Mouse (Mus musculus) MEL (cell line): ENCODE data around the gene Gm3448. TPM values are rescaled to one million over a fixed set of nuclear protein-coding genes. Genes with fewer than 3 reads are reported as not detected.

Source experiments
- polyA plus RNA-seq, 2 experiments: library from polyadenylated mRNA; stranded (reverse) in 1 of 2; unstranded in 1 of 2; fragments of >175 nt in 1 of 2; fragments of >200 nt in 1 of 2; gene quantifications; 2 replicates each; pipeline versions ENCODE4 v1.2.1 to v1.2.4; 2012; ENCODE audit warnings: low replicate concordance in 2 of 2, low read depth in 1 of 2; ENCODE audit not compliant: insufficient read length in 2 of 2, insufficient read depth in 1 of 2, missing spikeins in 1 of 2
- total RNA-seq: library from RNA; depleted of rRNA; stranded (reverse); fragments of 300-350 nt; gene quantifications from 2 replicates; pipeline ENCODE4 v1.2.3, GENCODE M21; 2012; rRNA removed

The Gm3448 gene
- total and polyA plus RNA-seq, 3 experiments: 1.8 to 8.1 TPM; not detected in 1

Other genes starting within 250 kb of the Gm3448 start
- 0.10 and 0.69 TPM in 2 replicates for gene Wdr27, start 98.4 kb downstream of the Gm3448 start, total RNA-seq
- 1 to 10 TPM in 1 of 2 experiments, not detected in 1; 1.4 TPM for gene Wdr27, start 98.4 kb downstream of the Gm3448 start, polyA plus RNA-seq
- gene 1600012H06Rik, start 98.4 kb downstream of the Gm3448 start, total RNA-seq: 3.8 and 5.0 TPM in 2 replicates
- 1 to 10 TPM in 1 of 2 experiments, not detected in 1; 6.5 TPM for gene 1600012H06Rik, start 98.4 kb downstream of the Gm3448 start, polyA plus RNA-seq
- 185 and 216 TPM in 2 replicates for gene Phf10, start 80.3 kb downstream of the Gm3448 start, total RNA-seq
- 100 to 1,000 TPM; 265 to 627 TPM for gene Phf10, start 80.3 kb downstream of the Gm3448 start, polyA plus RNA-seq
- 11.8 and 13.4 TPM in 2 replicates for gene 9030025P20Rik, start 63.1 kb downstream of the Gm3448 start, total RNA-seq
- 10 to 100 TPM in 1 of 2 experiments, not detected in 1; 15.5 TPM for gene 9030025P20Rik, start 63.1 kb downstream of the Gm3448 start, polyA plus RNA-seq
- gene Gm3417, start 62.7 kb downstream of the Gm3448 start, total RNA-seq: 3.9 and 5.2 TPM in 2 replicates
- 1 to 10 TPM in 1 of 2 experiments, not detected in 1; 2.0 TPM for gene Gm3417, start 62.7 kb downstream of the Gm3448 start, polyA plus RNA-seq
- 2.3 and 3.6 TPM in 2 replicates for gene Gm3435, start 31.4 kb downstream of the Gm3448 start, total RNA-seq
- 1 to 10 TPM in 1 of 2 experiments, not detected in 1; 1.1 TPM for gene Gm3435, start 31.4 kb downstream of the Gm3448 start, polyA plus RNA-seq
- gene Ermard, start 329 bp downstream of the Gm3448 start, total RNA-seq: 27.6 and 28.2 TPM in 2 replicates
- gene Ermard, start 329 bp downstream of the Gm3448 start, polyA plus RNA-seq: 10 to 100 TPM in 1 of 2 experiments, not detected in 1; 47.0 TPM
- 7.3 and 10.3 TPM in 2 replicates for gene Tcte3, start within 50 bp of the Gm3448 start, total RNA-seq
- 10 to 100 TPM in 1 of 2 experiments, not detected in 1; 13.8 TPM for gene Tcte3, start within 50 bp of the Gm3448 start, polyA plus RNA-seq